Mouse (Mus musculus) adrenal gland, adult 2 months (tissue): ENCODE data around the gene Gm8332. TPM values are rescaled to one million over a fixed set of nuclear protein-coding genes. Genes with fewer than 3 reads are reported as not detected.
"Not testable (repeated sequence)": the region's sequence is repeated elsewhere in the genome, so short reads cannot be mapped to it uniquely, and the experiment has no call there.

ENCODE experiments used
- DNase-seq: peaks from one replicate; pipeline ENCODE4 v3.0.0; 2021
- long read RNA-seq: library from polyadenylated mRNA; stranded (forward); transcript quantifications from one replicate; pipeline ENCODE4 v2.0.0, GENCODE M21; 2021
- polyA plus RNA-seq: library from polyadenylated mRNA; depleted of rRNA; stranded (reverse); fragments of >200 nt; gene quantifications from 2 replicates; pipeline ENCODE4 v1.2.3, GENCODE M21; 2012; rRNA removed
- total RNA-seq, 2 experiments: library from RNA; stranded (reverse); gene quantifications; 2 replicates each; pipeline ENCODE4 v1.2.3; 2021

Gm8332 gene
- total RNA-seq (not detected), polyA plus RNA-seq (not detected in 2 replicates)
- long read RNA-seq = 0 reads

- DNase-seq = not testable (repeated sequence)
Measured at GRCm38 (mm10) chr12:88250000-88250399, at the start of gene Gm8332. Gm8332 (minus strand) TSS chr12:88250100.

GRCm38 (mm10) chr12:88297171-88297570 lies 47.3 kb upstream of the Gm8332 start:
- not testable (repeated sequence) for DNase-seq

- DNase-seq = not testable (repeated sequence)
Measured at GRCm38 (mm10) chr12:88293082-88293481, 43.2 kb upstream of the Gm8332 start.

GRCm38 (mm10) chr12:88285224-88285623 lies 35.3 kb upstream of the Gm8332 start:
- not testable (repeated sequence) for DNase-seq

GRCm38 (mm10) chr12:88274400-88274799 lies 24.5 kb upstream of the Gm8332 start, which contains the start of gene Gm5662:
Gm5662 (minus strand) TSS chr12:88274500.
- DNase-seq = not testable (repeated sequence)

- no peak for DNase-seq
Measured at GRCm38 (mm10) chr12:88257241-88257640, 7.3 kb upstream of the Gm8332 start.

GRCm38 (mm10) chr12:88255917-88256316 lies 6.0 kb upstream of the Gm8332 start:
- DNase-seq = not testable (repeated sequence)

- peak; percentile 15 for DNase-seq
Measured at GRCm38 (mm10) chr12:88245786-88246185, 4.1 kb downstream of the Gm8332 start.

GRCm38 (mm10) chr12:88242940-88243339 lies 7.0 kb downstream of the Gm8332 start:
- not testable (repeated sequence) for DNase-seq

GRCm38 (mm10) chr12:88219445-88219844 lies 30.5 kb downstream of the Gm8332 start:
- DNase-seq = no peak

GRCm38 (mm10) chr12:88218059-88218458 lies 31.8 kb downstream of the Gm8332 start:
- not testable (repeated sequence) for DNase-seq

GRCm38 (mm10) chr12:88214641-88215040 lies 35.3 kb downstream of the Gm8332 start:
- DNase-seq = no peak

- DNase-seq = not testable (repeated sequence)
Measured at GRCm38 (mm10) chr12:88211458-88211857, 38.4 kb downstream of the Gm8332 start.

- DNase-seq = no peak
Measured at GRCm38 (mm10) chr12:88202856-88203255, 47.0 kb downstream of the Gm8332 start.

Other genes with a start within 250 kb of the Gm8332 start
- gene Gm2075, start 238.3 kb downstream of the Gm8332 start, total RNA-seq = not detected
- not detected in 2 replicates for gene Gm2075, start 238.3 kb downstream of the Gm8332 start, polyA plus RNA-seq
- not detected for gene Gm6803, start 231.3 kb downstream of the Gm8332 start, total RNA-seq
- gene Gm6803, start 231.3 kb downstream of the Gm8332 start, polyA plus RNA-seq = not detected in 2 replicates
- not detected for gene Gm2056, start 223.1 kb downstream of the Gm8332 start, total RNA-seq
- not detected in 2 replicates for gene Gm2056, start 223.1 kb downstream of the Gm8332 start, polyA plus RNA-seq
- gene Gm16368, start 166.4 kb downstream of the Gm8332 start, total RNA-seq = not detected
- not detected in 2 replicates for gene Gm16368, start 166.4 kb downstream of the Gm8332 start, polyA plus RNA-seq
- gene Gm10436, start 68.0 kb downstream of the Gm8332 start, total RNA-seq = not detected
- gene Gm10436, start 68.0 kb downstream of the Gm8332 start, polyA plus RNA-seq = not detected in 2 replicates
- gene Gm5662, start 24.4 kb upstream of the Gm8332 start, total RNA-seq = not detected
- not detected in 2 replicates for gene Gm5662, start 24.4 kb upstream of the Gm8332 start, polyA plus RNA-seq
- not detected for gene Gm5039, start 73.9 kb upstream of the Gm8332 start, total RNA-seq
- not detected in 2 replicates for gene Gm5039, start 73.9 kb upstream of the Gm8332 start, polyA plus RNA-seq
- 10 to 100 TPM; 19.4 to 23.7 TPM for gene Adck1, start 110.5 kb upstream of the Gm8332 start, total RNA-seq
- 31.0 and 35.6 TPM in 2 replicates for gene Adck1, start 110.5 kb upstream of the Gm8332 start, polyA plus RNA-seq